Mouse (Mus musculus) neural tube, embryonic 15.5 days (tissue): Measurements from ENCODE around the gene Hccs. TPM values are rescaled to one million over a fixed set of nuclear protein-coding genes. Genes with fewer than 3 reads are reported as not detected.
A peak's percentile ranks its signal among the peaks of the same experiment; 100 is the strongest.

ENCODE experiments used
- ATAC-seq: fragments of 200-750 bp; cut with Nextera tagmentation; 2 replicates; pipeline ENCODE4 v1.8.0; 2017; ENCODE audit warnings: mild to moderate bottlenecking, moderate TSS enrichment, moderate library complexity; ENCODE audit not compliant: low FRiP score
- H3K27ac ChIP-seq: fragments of 300-500 bp; sonication (generic); replicated peaks from 2 replicates; pipeline ENCODE4 v1.5.1; 2015; ENCODE audit warnings: mild to moderate bottlenecking, inconsistent platforms
- H3K27me3 ChIP-seq: fragments of 300-500 bp; sonication (generic); replicated peaks from 2 replicates; pipeline ENCODE4 v1.6.1; 2015; ENCODE audit warnings: inconsistent platforms
- H3K36me3 ChIP-seq: fragments of 300-500 bp; sonication (generic); 2 replicates; pipeline ENCODE4 v1.6.1; 2015; ENCODE audit warnings: inconsistent platforms
- H3K4me1 ChIP-seq: fragments of 300-500 bp; sonication (generic); 2 replicates; pipeline ENCODE4 v1.6.1; 2015; ENCODE audit warnings: inconsistent platforms
- H3K4me2 ChIP-seq: fragments of 300-500 bp; sonication (generic); 2 replicates; pipeline ENCODE4 v1.6.1; 2015; ENCODE audit warnings: inconsistent platforms, mild to moderate bottlenecking, moderate library complexity
- H3K4me3 ChIP-seq: fragments of 300-500 bp; sonication (generic); replicated peaks from 2 replicates; pipeline ENCODE4 v1.5.1; 2015; ENCODE audit warnings: mild to moderate bottlenecking, inconsistent platforms
- H3K9ac ChIP-seq: fragments of 300-500 bp; sonication (generic); replicated peaks from 2 replicates; pipeline ENCODE4 v1.6.1; 2015; ENCODE audit warnings: mild to moderate bottlenecking, inconsistent platforms
- H3K9me3 ChIP-seq: fragments of 300-500 bp; sonication (generic); replicated peaks from 2 replicates; pipeline ENCODE4 v1.6.1; 2016; ENCODE audit warnings: inconsistent platforms
- WGBS: fragments of 180-500 bp; shearing (Covaris S2); methylation state at CpG from one replicate; pipeline ENCODE4 v1.1.7; 2015; ENCODE audit warnings: mixed read lengths; 5-methylcytosine and 5-hydroxymethylcytosine counted together
- polyA plus RNA-seq: library from polyadenylated mRNA; unstranded; fragments of >200 nt; fragmentation: Nextera tagmentation; extraction: Ambion mirVana; gene quantifications from 2 replicates; pipeline ENCODE4 v1.2.1, GENCODE M21; 2015

Hccs gene
- polyA plus RNA-seq, 1 experiment from 2014 or later = 38.8 TPM

DNA sequence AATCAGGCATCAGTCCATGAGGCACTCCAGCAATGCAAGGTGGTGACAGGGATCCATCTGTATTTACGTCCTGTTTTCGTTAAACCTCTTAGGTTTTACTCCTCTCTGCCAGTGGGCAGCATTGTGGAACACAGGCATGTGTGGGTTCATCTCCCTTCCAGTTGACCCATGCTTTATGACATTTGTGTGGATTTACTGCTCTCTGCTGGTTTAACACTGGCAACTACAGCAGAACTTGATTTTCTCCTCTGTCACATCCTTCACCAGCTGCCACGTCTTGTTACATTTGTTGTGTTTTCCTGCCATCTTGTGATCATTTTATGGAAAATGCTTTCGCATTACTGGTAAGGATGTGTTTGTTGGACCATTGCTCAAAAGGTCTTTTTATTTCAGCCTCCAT lies 20.6 kb downstream of the Hccs start:
- H3K4me3 ChIP-seq = no peak overlapping the region
- no peaks in the 10 kb centered on the region; the same call in 1 of the 2 replicates for H3K27me3 ChIP-seq
- no peak overlapping the region for H3K27ac ChIP-seq
- H3K4me2 ChIP-seq = no peak overlapping the region
- H3K36me3 ChIP-seq = no peaks in the 10 kb centered on the region
- 78% methylated on average over 4 of the region's 4 CpGs for WGBS
- peak; percentile 73; the same call in 1 of the 2 replicates for ATAC-seq
- H3K4me1 ChIP-seq = no peaks in the 10 kb centered on the region
- H3K9me3 ChIP-seq = no peaks in the 10 kb centered on the region
- H3K9ac ChIP-seq = no peak overlapping the region

DNA sequence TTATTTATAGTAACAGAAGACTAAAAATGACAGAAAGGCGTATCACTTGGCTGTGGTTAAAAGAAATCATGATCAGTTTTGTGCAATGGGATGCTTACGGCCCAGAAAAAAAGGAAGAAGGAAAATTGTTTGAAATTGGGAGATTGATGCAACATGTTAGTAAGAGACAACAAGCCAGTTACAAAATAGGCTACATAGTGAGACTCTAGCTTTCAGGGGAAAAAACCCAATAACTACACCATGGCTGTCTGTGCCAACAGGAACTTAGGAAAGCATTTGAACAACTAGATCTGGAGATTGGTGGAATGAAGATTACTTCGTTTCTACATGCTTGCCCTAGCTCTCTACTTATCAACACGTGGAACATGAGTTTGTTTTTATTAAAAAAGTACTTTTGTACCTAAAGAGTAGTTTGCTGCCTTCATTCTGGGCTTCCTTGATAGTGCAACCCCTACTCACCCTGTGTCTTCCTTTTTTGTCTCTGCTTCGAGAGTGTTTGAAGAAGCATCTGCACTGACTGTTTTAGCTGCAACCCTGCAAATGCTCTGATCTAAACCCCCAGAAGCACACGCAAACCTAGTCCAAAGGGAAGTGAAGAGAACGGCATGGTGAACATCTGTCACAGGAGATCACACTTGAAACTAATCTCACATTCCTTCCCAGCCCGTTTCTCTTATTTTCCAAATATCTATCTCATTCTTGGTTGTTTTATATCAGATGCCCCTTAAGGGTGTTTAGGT lies 56.6 kb downstream of the Hccs start:
- no peak for ATAC-seq
- H3K9ac ChIP-seq = no peak overlapping the region
- H3K27ac ChIP-seq = no peak overlapping the region
- peaks cover 5% of the 10 kb centered on the region; the same call in 1 of the 2 replicates for H3K27me3 ChIP-seq
- no peaks in the 10 kb centered on the region for H3K4me1 ChIP-seq
- H3K36me3 ChIP-seq = no peaks in the 10 kb centered on the region
- no peaks in the 10 kb centered on the region for H3K9me3 ChIP-seq
- WGBS = 79% methylated on average over 8 of the region's 8 CpGs
- no peak overlapping the region for H3K4me3 ChIP-seq
- H3K4me2 ChIP-seq = no peak overlapping the region

DNA sequence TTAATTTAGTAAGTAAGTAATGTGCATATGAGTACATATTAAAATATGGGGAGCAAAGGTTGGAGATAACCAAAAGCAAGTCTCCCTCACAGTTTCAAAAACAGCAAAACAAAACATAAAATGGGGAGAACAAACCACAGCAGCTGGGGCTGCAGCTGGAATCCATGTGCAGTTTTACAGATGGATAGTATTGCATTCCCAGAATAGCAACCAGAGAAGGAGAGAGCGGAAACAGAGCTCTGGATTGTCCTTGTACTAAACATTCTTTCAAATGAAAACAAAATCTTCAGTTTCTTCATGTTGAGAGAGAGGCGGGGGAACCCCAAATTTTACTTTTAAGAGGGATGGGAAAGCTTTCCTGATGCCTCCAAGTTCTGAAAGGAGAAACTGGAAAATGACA lies 58.0 kb downstream of the Hccs start:
- Histone ChIP-seq H3K27me3 (peaks cover 5% of the 10 kb centered on the region; the same call in 1 of the 2 replicates), H3K36me3 (no peaks in the 10 kb centered on the region), H3K4me1 (no peaks in the 10 kb centered on the region), H3K27ac (no peak overlapping the region), H3K4me3 (no peak overlapping the region), H3K4me2 (no peak overlapping the region), H3K9ac (no peak overlapping the region), H3K9me3 (no peaks in the 10 kb centered on the region)
- ATAC-seq = no peak
- 81% methylated on average over 2 of the region's 2 CpGs for WGBS

DNA sequence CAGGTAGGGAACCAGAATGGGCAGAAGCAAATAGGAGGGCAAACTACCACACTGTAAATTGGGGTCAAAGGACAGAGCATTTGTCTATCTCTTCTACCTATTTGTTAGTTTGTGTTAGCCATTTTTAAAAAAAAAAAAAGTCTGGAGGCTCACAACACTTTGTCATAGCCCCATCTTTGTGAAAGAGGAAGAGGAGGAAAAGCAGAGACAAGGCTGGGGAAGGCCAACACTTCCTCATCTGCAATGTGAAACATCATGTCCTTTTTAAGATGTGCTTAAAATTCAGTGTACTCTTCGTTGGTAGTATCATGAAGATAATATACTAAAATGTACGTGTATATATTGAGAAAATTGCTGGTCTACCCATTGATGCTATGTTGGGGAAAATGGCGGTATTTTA lies 59.1 kb downstream of the Hccs start:
- Histone ChIP-seq H3K9ac (no peak overlapping the region), H3K9me3 (no peaks in the 10 kb centered on the region), H3K27ac (no peak overlapping the region), H3K36me3 (no peaks in the 10 kb centered on the region), H3K4me2 (no peak overlapping the region), H3K4me3 (no peak overlapping the region), H3K27me3 (peaks cover 8% of the 10 kb centered on the region; the same call in 1 of the 2 replicates), H3K4me1 (no peaks in the 10 kb centered on the region)
- 81% methylated on average over 3 of the region's 3 CpGs for WGBS
- no peak for ATAC-seq

DNA sequence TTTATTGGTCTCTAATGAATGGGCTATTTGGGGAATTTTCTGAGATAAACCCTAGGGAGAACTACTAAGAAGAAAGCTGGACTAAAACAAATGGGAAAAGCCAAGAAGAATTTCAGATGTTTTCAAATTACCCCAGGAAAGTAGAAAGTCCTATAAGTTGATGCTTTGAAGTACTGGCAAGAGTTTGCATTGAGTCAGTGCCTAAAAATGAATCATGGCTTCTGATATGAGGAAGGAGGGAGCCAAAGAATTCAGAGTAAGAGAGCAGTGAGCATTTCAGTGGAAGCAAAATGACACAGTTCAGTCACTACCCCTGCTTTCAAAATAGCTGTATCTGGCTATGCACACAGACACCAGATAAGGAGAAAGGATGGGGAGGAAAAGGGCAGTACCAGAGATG lies 63.4 kb downstream of the Hccs start:
- Histone ChIP-seq H3K4me1 (no peaks in the 10 kb centered on the region), H3K27ac (no peak overlapping the region)

DNA sequence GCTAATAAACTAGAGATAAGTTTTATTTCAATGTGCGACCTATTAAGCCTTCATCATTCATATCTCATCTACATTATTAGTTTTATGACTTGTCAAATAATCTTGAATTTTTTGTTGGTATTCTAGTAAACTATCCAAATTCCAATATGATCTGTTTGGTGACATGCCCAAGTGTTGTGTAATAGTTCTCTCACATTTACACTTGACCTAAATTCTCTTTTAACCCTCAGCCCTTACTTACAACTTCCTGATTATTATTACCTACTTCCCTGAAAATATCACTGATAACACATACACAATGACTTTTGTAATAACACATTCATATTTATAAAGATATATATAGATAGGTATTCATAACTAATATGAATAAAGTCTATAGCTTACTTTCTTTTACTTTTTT lies 64.3 kb downstream of the Hccs start:
- H3K27ac ChIP-seq = no peak overlapping the region
- WGBS = 78% methylated on average over 1 of the region's 1 CpGs
- no peaks in the 10 kb centered on the region for H3K36me3 ChIP-seq
- no peaks in the 10 kb centered on the region for H3K9me3 ChIP-seq
- ATAC-seq = no peak
- no peak overlapping the region for H3K4me3 ChIP-seq
- no peak overlapping the region for H3K4me2 ChIP-seq
- no peak overlapping the region for H3K9ac ChIP-seq
- no peaks in the 10 kb centered on the region for H3K4me1 ChIP-seq
- H3K27me3 ChIP-seq = peaks cover 6% of the 10 kb centered on the region; the same call in 1 of the 2 replicates

More for the DNA sequence above, 63.4 kb downstream of the Hccs start:
- no peak overlapping the region for H3K4me3 ChIP-seq
- H3K9me3 ChIP-seq = no peaks in the 10 kb centered on the region
- H3K4me2 ChIP-seq = no peak overlapping the region
- no peaks in the 10 kb centered on the region for H3K36me3 ChIP-seq
- peaks cover 8% of the 10 kb centered on the region; the same call in 1 of the 2 replicates for H3K27me3 ChIP-seq
- H3K9ac ChIP-seq = no peak overlapping the region
- no peak for ATAC-seq

DNA sequence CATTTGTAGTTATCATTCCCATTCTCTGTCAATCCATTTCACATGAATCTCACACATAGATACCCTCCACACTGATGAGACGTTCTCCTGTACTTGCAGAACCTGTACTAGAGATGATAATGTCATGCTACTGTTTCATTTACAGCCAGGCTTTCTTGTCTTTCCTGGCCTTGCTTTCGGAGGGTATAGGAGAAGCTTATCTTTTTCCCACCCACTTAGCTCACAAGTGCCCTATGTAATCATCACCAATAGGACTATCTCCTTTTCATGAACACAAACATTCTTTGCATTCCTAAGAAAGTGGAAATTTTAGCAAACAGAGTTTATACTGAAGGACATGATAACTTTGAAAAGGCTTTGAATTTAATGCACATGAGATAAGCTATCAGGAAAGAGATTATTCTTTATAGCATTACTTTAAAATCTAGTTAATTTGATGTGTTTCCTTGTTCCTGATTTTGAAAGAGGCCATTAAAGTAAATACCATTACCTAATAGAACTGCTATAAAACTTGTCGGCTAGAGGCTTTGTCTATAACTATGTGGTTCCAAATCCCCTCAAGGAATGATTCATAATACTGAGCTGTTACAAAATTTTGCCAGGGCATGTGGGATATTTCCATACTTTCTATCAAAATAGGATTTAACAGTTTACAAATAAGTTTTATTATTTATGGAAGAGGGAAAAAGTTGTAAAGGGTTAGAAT lies 97.7 kb downstream of the Hccs start:
- H3K9ac ChIP-seq = no peak overlapping the region
- no peak overlapping the region for H3K4me2 ChIP-seq
- H3K36me3 ChIP-seq = no peaks in the 10 kb centered on the region
- WGBS = 67% methylated on average over 3 of the region's 3 CpGs
- H3K27me3 ChIP-seq = no peaks in the 10 kb centered on the region
- H3K27ac ChIP-seq = no peak overlapping the region
- no peaks in the 10 kb centered on the region for H3K4me1 ChIP-seq
- no peaks in the 10 kb centered on the region for H3K9me3 ChIP-seq
- H3K4me3 ChIP-seq = no peak overlapping the region
- no peak for ATAC-seq

DNA sequence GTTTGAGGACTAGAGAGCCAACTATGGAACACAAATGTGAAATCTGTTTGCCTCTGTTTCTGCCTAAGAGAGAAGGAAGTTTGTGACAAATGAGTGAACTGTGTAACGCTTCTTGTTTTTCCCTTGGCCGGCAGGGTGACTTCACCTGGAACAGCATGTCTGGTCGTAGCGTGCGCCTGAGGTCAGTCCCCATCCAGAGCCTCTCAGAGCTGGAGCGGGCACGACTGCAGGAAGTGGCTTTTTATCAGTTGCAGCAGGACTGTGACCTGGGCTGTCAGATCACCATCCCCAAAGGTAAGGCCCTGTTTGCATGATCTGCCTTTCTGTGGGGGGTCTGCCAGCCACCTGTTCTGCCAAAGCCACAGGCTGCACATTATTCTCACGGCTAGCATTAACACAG lies 100.1 kb downstream of the Hccs start:
- WGBS = 67% methylated on average over 8 of the region's 8 CpGs
- ATAC-seq = no peak
- Histone ChIP-seq H3K36me3 (no peaks in the 10 kb centered on the region), H3K4me1 (no peaks in the 10 kb centered on the region), H3K27ac (no peak overlapping the region), H3K9ac (no peak overlapping the region), H3K27me3 (no peaks in the 10 kb centered on the region), H3K4me3 (no peak overlapping the region), H3K4me2 (no peak overlapping the region), H3K9me3 (no peaks in the 10 kb centered on the region)

DNA sequence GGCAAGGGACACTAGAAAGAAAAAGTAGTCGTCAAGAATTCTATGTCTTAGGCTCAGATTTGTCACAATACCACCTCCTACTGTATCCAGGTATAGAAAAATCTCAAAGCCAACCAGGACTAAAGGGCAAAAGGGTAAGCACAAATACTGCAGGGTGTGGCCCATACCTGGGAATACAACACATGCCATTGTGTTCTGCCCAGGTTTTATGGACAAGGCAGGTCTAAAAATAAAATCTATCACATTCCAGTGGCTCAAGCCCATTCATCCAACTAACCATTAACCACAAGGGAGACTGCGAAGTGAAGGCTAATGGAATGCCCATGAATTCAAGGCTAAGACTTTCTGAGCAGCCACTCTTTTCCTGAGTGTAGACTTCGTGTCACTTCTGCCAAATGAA lies 110.2 kb downstream of the Hccs start:
- Histone ChIP-seq H3K4me2 (no peak overlapping the region), H3K27me3 (peaks cover 15% of the 10 kb centered on the region), H3K4me1 (0 out of 2 replicates have a peak, but pooled peaks cover 3% of the 10 kb centered on the region), H3K9me3 (no peaks in the 10 kb centered on the region), H3K9ac (no peak overlapping the region), H3K27ac (no peak overlapping the region), H3K4me3 (no peak overlapping the region), H3K36me3 (no peaks in the 10 kb centered on the region)
- no peak for ATAC-seq
- 62% methylated on average over 3 of the region's 3 CpGs for WGBS

Other genes with a start within 250 kb of the Hccs start
- not detected in 2 replicates for gene Amelx, start 133.2 kb downstream of the Hccs start, polyA plus RNA-seq